Mouse (Mus musculus) cerebellum, adult 9-10 months (tissue): ENCODE measurements around the gene Ell.
A peak's percentile ranks its signal among the peaks of the same experiment; 100 is the strongest.
"Not testable (repeated sequence)": the region's sequence is repeated elsewhere in the genome, so short reads cannot be mapped to it uniquely, and the experiment has no call there.

Source experiments
- DNase-seq: peaks from one replicate; pipeline ENCODE4 v3.0.0; 2022

The Ell gene

DNA sequence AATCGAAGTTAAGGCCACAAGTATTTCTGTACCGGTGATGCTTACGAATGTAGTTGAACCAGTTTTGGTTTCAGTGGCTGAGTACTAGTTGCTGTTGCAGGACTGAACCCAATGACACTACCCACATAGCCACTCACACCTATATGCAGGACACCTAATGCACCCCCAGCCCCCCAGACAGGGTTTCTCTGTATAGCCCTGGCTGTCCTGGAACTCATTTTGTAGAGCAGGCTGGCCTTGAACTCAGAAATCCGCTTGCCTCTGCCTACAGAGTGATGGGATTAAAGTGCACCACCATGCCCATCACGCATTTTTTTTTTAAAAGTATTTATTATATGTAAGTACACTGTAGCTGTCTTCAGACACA lies 32.2 kb upstream of the Ell start:
- DNase-seq = no peak

DNA sequence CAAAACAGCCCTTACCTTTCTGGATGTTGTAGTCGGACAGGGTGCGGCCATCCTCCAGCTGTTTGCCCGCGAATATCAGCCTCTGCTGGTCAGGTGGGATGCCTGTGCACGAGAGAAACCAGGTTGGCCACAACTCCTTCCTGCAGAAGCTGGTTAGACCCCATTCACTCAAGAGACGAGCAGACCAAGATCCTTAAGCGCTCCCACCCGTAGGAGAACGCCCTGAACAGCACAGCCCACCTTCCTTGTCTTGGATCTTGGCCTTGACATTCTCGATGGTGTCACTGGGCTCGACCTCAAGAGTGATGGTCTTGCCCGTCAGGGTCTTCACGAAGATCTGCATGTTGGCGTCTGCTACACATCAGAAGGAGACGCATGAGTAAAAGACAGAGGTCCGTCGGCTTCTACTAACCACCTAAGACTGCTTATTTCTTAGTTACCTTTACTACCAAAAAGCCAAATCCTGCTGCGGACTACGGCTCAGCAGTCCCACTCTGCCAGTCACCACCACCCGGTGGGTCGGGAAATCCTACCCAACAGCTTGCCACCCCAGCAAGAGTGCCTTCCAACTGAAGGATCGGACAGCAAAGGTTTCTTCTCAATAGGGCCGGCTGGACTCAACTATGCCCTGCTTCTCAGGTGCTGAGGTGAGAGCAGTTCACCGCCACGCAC lies 29.8 kb upstream of the Ell start:
- no peak for DNase-seq

DNA sequence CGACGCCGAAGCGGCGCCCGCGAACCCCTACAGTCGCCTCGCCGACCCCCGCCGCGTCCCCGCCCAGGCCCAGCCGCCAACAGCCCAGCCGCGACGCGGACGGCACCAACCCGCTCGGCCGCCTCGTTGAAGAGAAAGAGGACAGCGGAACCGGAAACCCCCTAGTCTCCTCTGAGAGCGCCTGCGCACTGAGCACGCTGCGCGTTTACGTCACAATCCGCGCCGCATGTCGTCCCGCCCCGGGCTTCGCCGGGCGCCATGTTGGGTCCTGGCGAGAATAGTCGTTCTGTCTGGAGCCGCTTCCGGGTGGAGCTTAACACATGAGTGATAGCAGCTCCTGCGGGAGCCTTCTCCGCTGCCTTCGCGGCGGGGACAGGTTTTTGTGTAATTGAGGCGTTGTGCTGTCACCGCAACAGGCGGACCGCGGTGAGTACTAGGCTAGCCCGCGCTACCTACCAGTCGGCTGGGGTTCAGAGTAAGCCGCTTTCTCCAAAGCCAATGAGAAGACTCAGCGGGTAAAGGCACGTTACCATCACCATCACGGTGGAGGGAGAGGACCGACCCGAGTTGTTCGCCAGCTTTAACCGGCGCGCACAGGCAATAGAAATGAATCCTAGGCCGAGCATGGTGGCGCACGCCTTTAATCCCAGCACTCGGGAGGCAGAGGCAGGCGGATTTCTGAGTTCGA lies 28.9 kb upstream of the Ell start, which contains the start of gene Uba52:
Gene Uba52, minus strand, starts transcription at position 574 of the 688 bp plus-strand sequence.
- DNase-seq = peak; percentile 97

DNA sequence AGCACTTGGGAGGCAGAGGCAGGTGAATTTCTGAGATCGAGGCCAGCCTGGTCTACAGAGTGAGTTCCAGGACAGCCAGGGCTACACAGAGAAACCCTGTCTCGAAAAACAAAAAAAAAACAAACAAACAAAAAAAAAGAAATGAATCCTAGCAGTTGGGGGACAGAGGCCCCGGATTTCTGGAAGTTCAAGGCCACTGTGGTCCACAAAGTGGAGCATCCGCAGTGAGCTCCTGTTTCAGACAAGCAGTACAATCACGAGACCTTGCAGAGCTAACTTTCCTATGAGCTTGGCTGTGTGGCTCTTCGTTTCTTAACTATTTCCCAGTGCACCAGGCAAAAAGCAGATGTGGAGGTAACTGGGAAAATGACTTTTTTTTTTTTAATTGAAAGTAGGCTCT lies 28.1 kb upstream of the Ell start:
- not testable (repeated sequence) for DNase-seq

DNA sequence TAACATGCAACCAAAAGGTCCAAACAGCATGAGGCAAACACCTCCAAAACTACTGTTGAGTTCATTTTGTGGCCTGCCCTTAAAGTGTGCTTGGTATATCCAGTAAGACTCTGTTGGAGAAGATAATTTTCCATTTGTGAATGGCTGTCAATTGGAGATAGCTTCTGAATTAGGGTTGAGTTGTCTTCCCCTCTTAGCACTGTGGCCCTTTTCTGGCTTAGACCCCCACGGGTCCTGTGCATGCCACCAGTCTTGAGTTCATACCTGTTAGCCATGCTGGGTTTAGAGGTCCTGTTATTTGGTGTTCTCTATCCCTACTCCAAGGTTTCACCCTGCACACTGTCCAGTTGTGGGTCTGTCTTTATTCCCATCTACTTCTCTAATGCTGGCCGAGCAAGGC lies 27.5 kb upstream of the Ell start:
- DNase-seq = no peak

DNA sequence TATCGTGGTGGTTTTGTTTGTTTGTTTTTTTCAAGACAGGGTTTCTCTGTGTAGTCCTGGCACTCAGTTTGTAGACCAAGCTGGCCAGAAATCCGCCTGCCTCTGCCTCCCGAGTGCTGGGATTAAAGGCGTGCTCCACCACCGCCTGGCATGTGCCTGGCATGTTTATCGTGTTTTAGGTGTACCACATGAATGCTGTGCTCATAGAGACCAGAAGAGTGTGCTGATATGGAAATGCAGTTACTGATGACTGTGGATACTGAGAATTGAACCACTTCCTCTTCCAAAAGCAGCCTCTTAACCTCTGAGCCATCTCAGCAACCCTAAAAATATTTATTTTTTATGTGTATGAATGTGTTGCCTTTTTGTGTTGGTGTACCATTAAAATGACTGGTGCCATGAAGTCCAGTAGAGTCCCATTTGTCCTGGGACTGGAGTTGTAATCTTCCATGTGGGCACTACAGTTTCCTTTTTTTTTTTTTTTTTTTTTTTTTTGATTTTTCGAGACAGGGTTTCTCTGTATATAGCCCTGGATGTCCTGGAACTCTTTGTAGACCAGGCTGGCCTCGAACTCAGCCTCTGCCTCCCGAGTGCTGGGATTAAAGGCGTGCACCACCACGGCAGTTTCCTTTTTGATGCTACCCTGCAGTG lies 26.9 kb upstream of the Ell start:
- DNase-seq = no peak

DNA sequence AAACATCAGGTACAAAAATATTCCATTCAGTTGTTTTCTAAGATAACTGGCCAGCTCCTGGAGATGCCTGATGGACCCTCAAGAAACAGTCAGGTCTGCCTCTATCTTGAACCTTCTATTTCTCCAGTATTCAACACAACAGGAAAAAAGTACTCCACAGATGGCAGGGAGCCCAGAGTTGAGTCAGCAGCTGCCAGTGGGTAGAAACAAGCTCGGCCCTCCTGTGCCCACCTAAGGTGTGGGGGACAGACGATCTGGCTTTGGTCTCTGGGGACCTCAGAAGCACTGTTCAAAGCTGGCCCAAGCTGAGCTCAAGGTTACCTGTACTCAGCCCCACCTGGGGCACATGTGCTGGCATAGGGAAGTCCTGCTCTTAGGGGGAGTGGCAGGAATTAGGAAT lies 25.8 kb upstream of the Ell start:
- no peak for DNase-seq

DNA sequence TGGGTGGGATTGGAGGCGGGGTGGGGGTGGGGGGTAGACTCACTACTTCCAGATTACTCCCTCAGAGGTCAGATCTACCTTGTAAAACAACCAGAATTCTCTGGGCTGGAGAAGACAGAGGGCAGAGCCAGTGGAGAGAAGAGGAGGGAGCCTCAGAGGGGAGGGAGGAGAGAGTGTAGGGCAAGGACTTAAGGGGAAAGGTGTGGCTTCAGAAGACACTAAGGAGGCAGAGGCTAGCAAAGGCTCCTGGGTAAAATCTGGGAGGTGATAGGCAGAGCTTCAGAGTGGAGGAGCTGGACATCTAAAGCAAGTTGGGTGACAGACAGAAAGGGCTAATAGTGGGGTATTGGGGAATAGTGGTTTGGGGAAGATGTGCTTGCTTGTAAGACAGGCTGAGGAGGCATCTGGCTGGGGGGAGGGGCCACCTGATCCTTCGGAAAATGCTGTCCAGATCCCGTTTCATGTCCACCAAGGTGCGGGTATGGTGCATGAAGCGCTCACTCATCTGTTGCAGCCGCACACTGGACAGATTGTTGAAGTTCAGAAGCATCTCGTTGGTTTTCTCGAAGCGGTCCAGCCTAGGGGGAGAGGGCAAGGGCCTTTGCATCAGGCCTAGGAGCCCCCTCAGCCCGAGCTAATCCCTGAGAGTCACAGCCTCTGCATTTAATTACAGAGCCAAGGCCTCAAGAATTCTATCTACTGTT lies 21.2 kb upstream of the Ell start:
- DNase-seq = no peak

DNA sequence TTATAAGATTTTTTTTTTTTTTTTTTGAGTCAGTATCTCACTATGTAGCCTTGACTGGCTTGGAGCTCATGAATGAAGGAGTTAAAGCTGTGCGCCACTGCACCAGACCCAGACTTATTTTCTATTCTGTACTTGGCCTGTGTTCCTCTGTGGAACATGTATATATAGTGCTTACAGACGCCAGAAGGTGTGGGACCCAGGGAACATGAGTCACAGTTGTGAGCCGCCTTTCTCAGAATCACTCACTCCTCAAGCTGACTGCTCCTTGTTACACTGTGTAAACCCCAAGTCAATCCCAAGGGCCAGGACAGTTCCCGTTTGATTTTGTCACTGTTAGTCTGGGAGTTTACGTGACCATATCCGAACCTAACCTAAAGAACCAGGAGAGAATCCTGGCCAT lies 20.2 kb upstream of the Ell start:
- no peak for DNase-seq

DNA sequence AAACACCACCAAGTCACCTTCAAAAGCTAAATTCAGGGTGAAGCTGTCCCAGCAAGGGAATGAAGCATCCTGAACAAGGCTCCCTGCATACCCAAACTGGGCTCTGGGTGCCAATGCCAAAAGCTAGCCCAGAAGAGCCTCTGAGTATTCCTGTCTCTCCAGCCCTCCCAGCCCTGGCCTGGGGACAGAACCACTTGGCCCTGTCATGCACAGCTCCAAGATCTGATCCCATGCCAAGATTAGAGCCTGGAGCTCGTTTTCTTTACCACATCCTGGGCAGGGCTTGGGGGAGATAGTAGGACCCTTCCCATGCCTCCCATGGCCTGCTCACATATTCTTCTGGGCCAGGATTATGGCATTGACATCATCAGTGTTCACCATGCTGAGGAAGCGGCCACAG lies 19.7 kb upstream of the Ell start:
- DNase-seq = no peak

DNA sequence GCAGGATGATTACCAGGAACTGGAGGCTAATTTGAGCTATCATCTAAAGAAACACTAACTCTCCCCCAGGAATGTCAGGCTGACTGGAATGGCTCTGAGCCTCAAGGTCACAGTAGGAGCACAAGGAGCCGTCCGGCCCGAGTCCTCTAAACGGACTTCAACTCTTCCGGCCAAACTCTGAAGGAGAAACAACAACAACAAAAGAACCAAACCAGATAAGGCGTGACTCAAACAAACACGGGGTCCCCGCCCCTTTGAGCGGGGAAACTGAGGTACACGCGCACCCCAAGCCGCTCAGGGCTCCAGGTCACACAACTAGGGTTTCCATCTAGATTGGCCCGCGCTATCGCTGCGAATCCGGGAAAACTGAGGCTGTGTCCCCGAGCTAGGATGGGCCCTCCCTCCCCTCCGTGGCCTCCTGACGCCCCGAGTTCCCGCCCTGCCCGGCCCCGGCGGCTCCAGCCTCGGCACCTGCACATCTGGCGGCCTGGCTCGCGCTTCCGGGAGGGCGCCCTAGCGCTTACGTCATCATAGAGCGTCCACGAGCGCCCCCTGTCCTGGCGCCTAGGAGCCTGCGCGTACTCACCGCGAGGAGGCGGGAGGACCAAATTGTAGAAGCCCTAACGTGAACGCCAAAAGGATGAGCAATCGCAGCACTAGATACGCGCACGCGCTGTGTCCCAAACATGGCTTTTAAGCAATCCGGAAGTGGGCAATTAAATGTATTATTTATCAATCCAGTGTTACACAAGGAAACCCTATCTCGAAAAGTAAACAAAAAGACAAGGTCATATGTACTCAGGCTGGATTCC lies 16.5 kb upstream of the Ell start:
- DNase-seq = peak; percentile 96

DNA sequence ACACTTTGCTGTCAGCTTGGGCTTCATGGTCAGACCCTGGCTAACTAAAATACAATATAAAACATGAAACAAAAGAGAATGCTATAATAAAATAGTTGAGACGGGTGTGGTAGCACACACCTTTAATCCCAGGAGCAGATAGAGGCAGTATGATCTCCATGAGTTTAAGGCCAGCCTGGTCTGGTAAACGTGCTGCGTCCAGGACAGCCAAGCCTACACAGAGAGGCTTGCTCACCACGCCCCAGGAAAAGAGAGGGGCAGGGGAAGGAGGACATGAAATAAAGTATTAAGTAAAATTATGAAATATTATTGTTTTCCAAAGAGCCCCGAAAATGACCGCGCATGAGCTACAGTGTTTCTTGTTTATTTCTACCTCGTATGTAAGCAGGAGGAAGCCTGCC lies 12.1 kb upstream of the Ell start:
- DNase-seq = no peak

DNA sequence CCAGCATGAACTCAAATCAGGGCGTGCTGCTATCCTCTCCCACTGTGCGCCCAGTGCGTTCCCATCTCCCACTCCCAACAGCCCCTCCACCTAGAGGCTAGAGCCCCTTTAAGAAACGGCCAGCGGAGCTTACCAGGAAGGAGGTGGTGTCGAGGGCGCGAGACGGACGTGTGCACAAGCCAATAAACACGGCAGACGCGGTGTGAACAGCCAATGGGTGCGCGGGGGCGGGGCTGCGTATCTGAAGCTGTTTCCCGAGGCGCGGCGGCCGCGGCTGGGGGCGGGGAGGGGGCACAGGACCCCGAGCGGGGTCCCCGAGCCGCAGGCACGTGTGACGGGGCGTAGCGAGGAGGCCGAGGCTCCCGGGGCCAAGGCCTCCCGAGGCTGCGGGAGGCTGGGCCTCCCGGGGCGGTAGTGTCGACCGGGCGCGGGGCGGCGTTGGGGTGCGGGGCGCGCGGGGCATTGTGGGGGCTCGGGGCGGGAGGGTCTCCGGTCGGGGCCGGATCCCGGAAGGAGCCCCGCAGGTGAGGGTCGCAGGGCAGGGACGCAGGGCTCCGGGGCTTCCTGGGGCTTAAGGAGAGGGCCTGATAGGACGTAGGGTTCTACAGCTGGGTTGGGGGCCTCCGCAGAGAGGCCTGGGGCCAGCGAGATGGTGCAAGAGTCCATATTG lies 11.6 kb upstream of the Ell start, which contains the start of the genes Fkbp8 and Kxd1:
Gene Fkbp8, plus strand, starts transcription at position 213 of the 670 bp plus-strand sequence.
Gene Kxd1, minus strand, starts transcription at position 445 of the 670 bp plus-strand sequence.
- DNase-seq = peak; percentile 99

DNA sequence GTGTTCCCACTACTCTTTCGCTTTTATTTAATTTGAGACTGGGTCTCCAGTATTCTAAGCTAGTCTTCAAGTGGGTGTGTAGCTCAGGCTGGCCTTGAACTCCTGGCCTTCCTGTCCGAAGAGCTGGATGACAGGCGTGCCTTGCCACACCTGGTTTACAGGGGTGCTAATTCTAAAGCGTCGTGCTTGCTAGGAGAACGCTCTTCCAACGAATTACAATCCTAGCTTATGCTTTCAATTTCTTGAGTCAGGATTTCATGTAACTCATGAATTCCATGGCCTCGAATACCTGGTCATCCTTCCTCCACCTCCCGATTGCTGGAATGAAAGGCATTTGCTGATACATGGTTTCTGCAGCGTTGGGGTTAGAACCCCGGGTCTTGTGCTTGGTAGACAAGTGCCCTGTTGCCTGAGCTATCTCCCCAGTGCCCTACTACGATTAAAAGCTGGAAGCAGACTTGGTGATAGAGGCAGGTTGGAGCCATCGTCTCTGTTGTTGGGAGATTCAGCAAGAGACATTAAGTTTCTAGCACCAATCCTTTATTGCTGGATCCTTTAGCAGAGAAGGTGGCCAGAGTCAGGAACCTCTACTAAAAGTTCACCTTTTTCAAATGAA lies 11.0 kb upstream of the Ell start:
- DNase-seq = no peak

DNA sequence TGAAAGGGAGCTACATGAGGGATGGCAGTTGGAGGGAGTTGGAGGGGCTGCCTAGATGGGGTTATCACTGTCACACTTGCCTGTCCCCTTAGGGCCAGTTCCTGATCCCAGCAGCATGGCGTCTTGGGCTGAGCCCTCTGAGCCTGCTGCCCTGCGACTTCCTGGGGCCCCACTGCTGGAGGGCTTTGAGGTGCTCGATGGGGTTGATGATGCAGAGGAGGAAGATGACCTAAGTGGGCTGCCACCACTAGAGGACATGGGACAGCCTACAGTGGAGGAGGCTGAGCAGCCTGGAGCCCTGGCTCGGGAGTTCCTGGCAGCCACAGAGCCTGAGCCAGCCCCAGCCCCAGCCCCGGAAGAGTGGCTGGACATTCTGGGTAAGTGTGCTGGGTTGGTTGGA lies 10.0 kb upstream of the Ell start:
- no peak for DNase-seq

DNA sequence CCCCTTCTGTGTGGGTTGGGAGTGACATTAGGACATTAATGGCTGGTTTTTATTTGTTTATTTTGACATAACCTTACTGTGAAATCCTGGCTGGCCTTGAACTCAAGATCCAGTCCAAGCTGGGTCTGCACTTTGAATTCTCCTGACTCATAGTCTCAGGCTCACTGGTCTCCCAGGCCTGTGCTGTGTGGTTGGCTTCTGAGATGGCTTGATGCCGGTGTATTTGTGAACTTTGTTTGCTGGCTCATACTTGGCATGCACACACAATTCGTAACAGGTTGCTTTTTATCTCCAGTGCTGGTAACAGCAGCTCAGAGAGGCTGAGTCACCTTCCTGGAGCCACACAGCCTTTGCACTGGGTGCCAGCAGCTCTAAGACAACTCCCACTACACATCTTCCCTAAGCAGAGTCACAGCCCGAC lies 9.5 kb upstream of the Ell start:
- DNase-seq = no peak

DNA sequence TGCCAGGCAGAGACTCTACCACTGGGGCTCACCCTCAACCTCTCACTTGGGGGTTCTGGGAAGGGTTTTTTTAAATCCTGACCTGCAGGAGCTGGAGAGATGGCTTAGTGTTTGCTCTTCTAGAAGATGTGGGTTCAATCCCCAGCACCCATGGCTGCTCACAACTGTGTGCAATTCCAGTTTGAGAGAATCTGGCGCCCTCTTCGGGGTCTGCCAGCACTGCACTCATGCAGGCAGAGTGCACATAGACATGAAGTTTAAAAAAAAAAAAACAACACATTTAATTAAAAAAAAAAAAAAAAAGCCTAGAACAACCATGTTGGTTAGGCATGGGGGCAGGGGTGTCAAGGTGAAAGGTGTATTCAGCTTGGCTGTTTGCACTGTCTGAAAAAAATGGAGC lies 8.9 kb upstream of the Ell start:
- no peak for DNase-seq

DNA sequence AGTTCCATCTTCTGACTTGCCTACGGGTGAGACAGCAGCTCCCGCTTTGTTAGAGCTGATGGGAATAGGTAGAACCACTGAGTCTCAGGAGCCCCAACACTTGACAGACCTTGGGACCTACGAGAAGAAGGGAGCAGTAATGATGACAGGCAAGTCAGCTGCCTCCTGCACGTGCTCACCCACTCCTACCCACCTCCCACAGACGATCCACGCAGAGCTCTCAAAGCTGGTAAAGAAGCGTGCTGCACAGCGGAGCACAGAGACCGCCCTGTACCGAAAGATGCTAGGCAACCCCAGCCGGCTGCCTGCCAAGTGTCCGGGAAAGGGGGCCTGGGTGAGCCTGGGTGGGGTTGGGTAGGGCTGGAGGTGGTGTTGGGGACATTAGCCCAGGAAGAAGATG lies 5.0 kb upstream of the Ell start:
- DNase-seq = no peak

DNA sequence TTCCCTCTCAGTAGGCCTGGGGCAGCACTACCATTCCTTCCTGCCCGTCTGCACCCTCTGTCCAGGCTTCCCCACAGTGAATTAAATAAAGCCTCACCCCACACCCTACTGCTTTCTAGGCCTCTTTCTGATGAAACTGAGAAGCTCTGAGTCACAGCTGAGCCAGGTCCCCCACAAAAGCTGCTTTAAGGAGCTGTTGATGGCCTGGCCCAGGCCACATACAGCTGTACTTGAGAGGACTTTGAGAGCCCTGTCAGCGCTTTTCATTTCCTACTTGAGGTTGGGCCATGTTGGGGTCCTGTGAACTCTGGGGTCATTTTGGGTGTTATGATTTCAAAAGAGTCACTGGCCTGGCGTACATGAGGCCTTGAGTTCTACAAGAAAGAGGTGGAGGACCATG lies 4.0 kb upstream of the Ell start:
- DNase-seq = no peak

DNA sequence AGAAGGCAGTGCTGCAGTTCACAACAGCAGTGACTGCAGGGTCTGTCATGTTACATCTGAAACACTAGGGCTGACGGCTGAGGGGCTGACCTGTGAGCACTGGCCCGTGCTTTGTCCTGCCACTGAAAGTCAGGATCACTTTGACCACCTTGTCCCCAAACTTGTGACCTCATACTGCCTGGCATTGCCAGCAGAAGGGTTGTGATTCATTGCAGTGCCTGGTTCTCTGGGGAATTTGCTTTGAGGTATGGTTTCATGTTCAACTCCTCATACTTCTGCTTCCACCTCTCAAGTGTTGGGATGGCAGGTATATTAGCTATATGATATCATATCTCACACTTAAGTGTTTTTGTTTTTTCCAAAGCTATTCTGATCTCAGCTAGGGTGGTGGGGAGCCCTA lies 3.6 kb upstream of the Ell start:
- no peak for DNase-seq

DNA sequence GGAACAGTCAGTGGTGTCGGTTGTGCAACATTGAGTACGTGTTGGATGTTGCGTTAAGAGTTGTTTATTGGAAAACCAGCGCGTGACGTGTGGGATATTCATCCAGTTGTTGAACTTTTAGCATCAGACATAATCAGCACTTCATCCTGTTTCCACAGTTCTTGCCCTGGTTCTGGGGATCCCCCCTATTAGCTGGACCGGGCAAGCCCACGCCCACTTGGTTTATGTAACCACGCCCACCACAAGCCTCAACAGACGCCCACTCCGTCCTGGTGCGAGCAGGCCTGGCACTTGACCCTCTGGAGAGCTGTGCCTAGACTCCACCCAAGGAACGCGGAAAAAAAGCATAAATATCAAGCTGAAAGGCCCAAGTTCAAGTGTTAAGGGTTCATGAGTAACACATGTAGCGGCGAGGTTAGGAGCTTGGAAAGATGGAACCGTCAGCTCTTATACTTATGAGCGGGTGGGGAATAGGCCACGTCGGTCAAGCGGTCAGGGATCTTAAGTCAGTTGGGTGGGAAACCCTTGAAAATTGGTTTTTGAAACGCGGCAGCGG lies 1.2 kb upstream of the Ell start:
- DNase-seq = peak; percentile 78
